Mouse (Mus musculus): ENCODE measurements around the gene Hykk.

The Hykk gene

DNA sequence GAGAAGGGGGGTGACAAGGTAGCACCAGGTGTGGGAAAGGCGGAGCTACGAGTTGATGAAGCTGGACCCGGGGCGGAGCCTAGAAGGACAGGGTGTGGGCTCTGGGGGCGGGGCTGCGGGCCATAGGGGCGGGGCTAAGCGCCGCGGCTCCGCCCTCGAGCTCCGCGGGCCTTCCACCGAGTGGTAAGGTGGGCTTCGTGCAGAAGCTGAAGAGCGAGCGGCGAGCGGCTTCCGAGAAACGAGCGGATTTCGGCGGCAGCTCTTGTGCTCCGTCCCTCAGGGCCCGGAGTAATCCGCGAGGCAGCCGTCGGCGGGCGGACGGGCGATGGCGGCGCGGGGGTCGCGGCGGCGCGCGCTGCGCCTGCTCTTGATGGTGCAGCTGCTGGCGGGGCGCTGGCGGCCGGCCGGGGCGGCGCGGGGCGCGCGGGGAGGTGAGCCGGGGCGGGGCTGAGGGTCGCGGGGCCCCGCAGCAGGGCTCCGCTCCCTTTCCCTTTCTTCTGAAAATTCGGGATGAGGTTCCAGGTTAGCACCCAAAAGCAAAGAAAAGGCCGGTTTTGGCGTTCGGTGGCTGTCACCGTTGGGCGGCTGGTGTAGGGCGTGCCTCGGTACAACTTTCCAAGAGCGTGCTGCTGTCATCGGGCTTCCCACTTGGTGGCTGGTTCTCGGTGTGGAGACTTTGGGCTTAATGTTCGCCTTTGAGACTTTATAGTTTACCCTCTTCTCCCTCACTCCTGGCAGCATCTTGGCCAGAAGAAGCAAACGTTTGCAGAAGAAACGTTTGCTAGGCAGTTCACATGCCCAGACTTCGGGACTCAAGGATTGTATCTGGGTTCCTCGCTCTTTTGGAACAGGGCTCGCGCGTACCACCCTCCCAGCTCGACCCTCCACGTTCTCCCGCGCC is 64.5 kb downstream of the Hykk start:
- peak; percentile 46 for DNase-seq

DNA sequence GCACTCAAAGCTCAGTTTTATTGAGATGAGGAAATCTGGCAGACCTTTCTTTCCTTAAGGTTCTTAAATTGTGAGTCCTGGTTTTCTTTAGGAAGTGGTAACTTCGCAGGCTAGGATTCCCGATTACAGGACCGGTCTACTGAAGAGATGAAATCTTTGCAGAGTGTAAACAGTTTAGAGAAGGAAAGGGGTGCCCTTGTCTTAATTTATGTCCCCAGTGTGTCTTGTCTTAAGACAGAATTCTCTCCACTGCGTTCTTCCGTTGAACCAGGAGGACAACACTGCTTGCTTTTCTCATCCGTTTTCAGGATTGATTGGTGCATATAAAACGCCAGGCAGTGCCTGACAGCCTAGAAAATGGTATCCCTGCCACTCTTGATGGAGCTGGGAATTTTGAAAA is 65.3 kb downstream of the Hykk start:
- DNase-seq: no peak

DNA sequence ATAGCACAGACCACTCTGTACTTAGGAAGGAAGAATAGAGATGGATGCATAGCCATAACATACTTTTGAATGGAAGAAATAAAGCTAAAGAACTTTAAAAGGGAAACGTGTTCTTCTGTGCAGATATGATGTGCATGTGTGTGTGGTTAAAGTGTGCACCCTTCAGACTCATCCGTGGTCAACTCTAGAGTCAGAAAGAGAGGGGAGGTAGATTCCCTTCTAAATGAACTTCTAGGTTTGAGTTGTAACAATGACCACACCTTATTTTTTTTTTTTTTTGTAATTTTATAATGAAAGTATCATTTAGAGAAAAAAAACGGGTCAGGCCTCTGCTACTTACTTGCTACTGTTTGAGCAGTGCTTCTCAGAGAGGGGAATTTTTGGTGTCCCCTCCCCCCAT is 73.3 kb downstream of the Hykk start:
- no peak for DNase-seq

DNA sequence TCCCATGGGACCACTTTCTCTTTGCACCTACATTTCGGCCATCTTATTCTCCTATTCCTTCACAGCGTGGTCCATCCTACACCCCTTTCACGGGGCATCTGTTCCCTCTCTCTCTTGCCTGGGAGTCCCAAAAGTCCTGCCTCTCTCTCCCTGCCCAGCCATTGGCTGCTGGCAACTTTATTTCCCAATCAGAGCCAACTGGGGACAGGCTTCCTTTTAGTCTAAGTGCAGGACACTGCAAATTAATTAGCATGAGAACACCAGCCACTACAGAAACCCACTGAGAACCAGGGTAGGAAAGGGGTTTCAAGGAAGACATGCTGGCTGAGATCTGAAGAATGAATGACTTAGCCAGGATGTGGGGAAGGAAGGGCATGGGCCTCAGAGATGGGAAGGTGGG is 77.3 kb downstream of the Hykk start:
- DNase-seq: no peak

DNA sequence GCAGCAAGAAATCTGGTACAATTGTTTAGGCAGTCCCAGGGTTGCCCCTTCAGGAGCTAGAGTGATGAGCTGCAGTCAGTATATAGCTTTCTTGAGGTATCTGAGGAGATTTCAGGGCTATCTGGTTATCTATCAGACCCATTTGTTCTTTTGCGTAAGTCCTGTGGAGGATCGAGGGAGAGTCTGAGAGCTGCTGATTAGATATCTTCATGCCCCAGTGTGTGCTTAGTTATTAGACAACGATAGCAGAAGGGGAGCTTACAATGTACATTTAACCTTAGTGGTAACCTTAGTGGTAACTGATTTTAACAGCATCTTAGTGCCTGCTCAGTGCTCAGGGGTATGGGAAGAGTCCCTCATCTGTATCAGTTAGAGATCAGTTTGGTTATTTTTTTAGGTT is 78.6 kb downstream of the Hykk start:
- DNase-seq: no peak
